Mouse (Mus musculus): ENCODE measurements around the gene Cdc25b. TPM values are rescaled to one million over a fixed set of nuclear protein-coding genes. Genes with fewer than 3 reads are reported as not detected.
A peak's percentile ranks its signal among the peaks of the same experiment; 100 is the strongest.
"Not testable (repeated sequence)": the region's sequence is repeated elsewhere in the genome, so short reads cannot be mapped to it uniquely, and the experiment has no call there.

Cdc25b gene
- total RNA-seq, 2 experiments from 2014 or later, result 19.0 to 21.6 TPM

DNA sequence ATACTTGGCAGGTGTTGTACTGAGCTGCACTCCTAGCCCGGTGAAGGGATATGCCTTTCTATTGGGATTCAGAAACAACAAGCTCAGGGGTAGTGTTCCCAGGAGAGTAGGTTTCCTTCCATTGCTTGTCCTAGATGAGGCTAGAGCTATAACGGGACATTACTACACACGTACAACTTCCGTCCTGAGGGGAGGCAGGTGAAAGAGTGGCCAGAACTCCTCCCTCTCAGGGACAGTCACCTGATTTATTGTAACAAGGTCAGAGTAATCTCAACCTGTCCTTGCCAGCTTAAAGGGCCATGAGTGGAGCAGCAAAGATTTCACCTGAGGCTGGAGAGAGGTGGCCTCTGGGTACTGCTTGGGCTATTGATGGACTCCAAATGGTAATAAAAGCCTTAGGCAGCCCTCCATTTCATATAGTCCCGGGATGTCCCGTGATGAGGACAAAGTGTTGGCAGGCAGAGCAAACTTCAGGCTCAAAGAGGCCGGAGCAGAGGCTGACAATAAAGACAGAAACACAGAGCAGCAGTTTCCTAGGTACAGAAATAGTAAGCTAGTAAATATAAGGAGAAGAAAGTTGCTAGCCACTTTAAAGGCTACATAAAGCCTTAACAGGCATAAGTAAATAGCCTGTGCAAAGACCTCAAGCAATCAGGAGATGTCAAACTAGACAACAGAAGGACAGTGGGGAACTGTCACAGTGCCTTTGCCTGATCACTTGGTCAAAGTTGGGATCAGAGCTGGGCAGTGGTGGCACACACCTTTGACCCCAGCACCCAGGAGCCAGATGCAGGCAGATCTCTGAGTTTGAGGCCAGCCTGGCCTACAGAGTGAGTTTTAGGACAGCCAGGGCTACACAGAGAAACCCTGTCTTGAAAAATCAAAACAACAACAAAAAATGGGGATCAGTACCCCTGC is 29.5 kb downstream of the Cdc25b start:
- no peak for ATAC-seq (replicated peaks; ENCODE audit: low FRiP score, low TSS enrichment, poor library complexity, severe bottlenecking)

GRCm38 (mm10) chr2:131220030-131220429 is 33.3 kb downstream of the Cdc25b start:
- no peak for ATAC-seq (replicated peaks; ENCODE audit: low FRiP score, low TSS enrichment, poor library complexity, severe bottlenecking)

DNA sequence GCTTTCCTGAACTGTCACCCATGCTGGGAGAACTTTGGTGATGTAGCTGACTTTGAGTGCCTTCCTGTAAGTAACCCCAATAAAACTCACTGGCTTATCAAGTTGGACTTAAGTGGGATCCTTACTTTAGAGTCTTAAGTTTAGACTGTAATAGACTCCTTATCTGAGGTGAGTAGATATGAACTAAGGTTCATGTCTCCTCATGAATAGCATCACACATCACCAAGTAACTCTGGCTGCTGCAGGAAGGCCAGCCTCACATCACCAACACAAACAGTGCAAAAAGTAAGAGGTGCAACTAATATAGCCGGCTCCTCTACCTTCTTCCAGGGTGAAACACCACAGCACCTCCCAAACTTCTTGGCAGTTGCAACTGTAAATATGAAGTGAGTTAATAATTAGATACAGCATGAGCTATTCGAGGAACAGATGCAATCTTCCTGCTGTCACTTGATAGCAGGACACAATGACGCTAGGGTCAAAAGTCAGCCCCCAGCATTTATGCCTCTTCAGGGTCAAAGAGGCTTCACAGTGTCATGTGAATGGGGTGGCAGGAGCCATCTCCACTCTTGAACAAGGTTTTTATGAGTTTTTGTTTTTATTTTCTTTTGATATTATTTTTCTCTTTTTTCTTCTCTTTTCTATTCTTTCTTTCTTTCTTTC is 35.2 kb downstream of the Cdc25b start:
- no peak for ATAC-seq (replicated peaks; ENCODE audit: low FRiP score, low TSS enrichment, poor library complexity, severe bottlenecking)

GRCm38 (mm10) chr2:131222562-131222961 is 35.8 kb downstream of the Cdc25b start:
- peak; percentile 46 for ATAC-seq (replicated peaks; ENCODE audit: low FRiP score, low TSS enrichment, poor library complexity, severe bottlenecking)

DNA sequence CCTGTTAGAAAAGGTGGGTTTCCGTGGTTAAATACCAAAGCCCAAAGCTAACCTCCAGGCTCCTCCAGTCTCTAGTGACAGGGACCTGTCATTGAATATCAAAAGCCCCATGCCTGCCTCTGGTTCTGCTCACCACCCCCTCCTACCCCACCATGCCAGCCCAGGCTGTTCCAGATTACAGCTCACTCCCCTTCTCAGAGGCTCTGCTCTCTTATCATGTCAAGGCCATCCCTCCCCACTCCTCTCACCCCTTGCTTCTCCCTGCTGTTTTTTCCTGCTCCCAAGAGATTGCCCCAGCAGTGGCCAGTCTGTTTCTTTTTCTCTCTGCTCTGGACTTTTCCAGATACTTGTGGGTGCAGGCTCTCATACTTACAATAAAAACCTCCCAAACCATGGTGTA is 36.8 kb downstream of the Cdc25b start:
- ATAC-seq (replicated peaks; ENCODE audit: low FRiP score, low TSS enrichment, poor library complexity, severe bottlenecking), result peak; percentile 98

- ATAC-seq (replicated peaks; ENCODE audit: low FRiP score, low TSS enrichment, poor library complexity, severe bottlenecking), result no peak
Measured at GRCm38 (mm10) chr2:131225178-131225577, 38.4 kb downstream of the Cdc25b start.

DNA sequence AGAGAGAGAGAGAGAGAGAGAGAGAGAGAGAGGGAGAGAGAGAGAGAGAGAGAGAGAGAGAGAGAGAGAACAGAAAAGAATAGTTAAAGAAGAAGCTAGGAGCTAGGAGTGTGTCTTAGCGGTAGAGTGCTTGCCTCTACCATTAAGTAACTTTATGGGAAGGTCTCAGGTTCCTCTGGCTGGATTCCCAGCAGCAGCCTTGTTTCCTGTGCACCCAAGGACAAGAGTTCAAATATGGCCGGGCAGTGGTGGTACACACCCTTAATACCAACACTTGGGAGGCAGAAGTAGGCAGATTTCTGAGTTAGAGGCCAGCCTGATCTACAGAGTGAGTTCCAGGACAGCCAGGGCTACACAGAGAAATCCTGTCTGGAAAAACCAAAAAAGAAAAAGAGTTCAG is 39.9 kb downstream of the Cdc25b start:
- not testable (repeated sequence) for ATAC-seq (replicated peaks; ENCODE audit: low FRiP score, low TSS enrichment, poor library complexity, severe bottlenecking)

GRCm38 (mm10) chr2:131227243-131227642 is 40.5 kb downstream of the Cdc25b start:
- ATAC-seq (replicated peaks; ENCODE audit: low FRiP score, low TSS enrichment, poor library complexity, severe bottlenecking), result no peak

GRCm38 (mm10) chr2:131232558-131232957 is 45.8 kb downstream of the Cdc25b start:
- ATAC-seq (replicated peaks; ENCODE audit: low FRiP score, low TSS enrichment, poor library complexity, severe bottlenecking), result peak; percentile 44

DNA sequence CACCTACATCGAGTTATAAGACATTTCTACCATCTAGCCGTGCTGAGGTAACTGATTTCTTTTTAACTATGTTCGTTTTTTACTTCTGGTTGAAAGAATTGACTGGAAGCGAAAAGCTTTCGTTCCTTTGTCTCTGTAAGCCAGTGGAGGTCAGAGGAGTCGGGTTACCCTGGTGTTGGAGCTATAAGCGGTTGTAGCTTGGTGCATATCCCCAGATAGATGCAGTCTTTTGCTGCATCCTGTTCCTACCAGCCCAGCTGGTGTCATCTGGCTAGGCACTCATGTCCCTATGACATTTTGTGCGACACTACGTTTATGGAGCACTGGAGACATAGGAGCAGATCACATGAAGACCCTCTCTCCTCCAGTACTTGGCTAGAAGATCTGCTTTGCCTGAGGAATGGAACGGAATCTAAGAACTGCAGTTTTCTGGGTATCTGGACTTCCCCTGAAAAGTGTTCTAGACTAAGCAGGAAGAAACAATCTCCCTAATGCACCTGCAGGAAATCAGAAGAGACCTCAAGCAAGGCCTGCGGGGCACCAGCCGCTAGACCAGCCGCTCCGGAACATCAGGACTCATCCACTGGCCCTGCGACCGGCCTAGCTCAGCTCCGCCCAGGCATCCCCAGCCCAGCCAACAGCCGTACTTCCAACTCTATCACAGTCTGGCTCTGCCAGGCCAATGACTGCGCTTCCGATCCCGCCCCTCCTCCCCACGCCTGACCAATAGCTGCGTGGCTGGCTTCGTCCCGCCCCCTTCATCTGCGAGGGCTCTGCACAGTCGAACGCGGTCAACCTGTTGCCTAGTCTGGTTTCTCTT is 46.8 kb downstream of the Cdc25b start, which contains the start of gene Mavs:
Gene Mavs, plus strand, starts transcription at position 757 of the 820 bp plus-strand sequence.
- ATAC-seq (replicated peaks; ENCODE audit: low FRiP score, low TSS enrichment, poor library complexity, severe bottlenecking), result peak; percentile 99

GRCm38 (mm10) chr2:131234127-131234650 is 47.4 kb downstream of the Cdc25b start:
- ATAC-seq (replicated peaks; ENCODE audit: low FRiP score, low TSS enrichment, poor library complexity, severe bottlenecking), result peak; percentile 52

- peak; percentile 25 for ATAC-seq (replicated peaks; ENCODE audit: low FRiP score, low TSS enrichment, poor library complexity, severe bottlenecking)
Measured at GRCm38 (mm10) chr2:131234970-131235635, 48.4 kb downstream of the Cdc25b start.

- no peak for ATAC-seq (replicated peaks; ENCODE audit: low FRiP score, low TSS enrichment, poor library complexity, severe bottlenecking)
Measured at GRCm38 (mm10) chr2:131242180-131242579, 55.4 kb downstream of the Cdc25b start.

DNA sequence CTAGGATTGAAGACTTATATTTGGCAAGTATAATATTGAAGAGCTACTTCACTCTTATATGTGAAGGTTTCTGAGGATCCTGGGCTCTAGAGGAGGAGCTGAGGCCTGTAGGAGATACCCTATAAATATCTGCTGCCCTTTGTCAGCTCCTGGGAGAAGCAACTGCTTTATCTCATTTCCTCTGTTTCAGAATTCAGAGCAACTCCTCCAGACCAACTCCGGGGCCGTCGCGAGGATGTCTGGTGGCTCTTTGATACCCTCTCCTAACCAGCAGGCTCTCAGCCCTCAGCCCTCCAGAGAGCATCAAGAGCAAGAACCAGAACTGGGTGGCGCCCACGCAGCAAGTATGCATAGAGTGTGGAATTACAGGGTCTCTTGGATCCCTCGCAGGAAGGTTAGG is 56.2 kb downstream of the Cdc25b start:
- ATAC-seq (replicated peaks; ENCODE audit: low FRiP score, low TSS enrichment, poor library complexity, severe bottlenecking), result peak; percentile 80

Other genes starting within 250 kb of the Cdc25b start
- not detected in 2 replicates for gene Gfra4, start 143.9 kb upstream of the Cdc25b start, total RNA-seq (2014; fragmentation: Nextera tagmentation)
- gene Gfra4, start 143.9 kb upstream of the Cdc25b start, total RNA-seq (2017), result not detected in 2 replicates
- gene Adam33, start 123.1 kb upstream of the Cdc25b start, total RNA-seq (2014; fragmentation: Nextera tagmentation), result 0.76 TPM in 1 of 2 replicates, not detected in the other
- not detected in 2 replicates for gene Adam33, start 123.1 kb upstream of the Cdc25b start, total RNA-seq (2017)
- gene Siglec1, start 100.2 kb upstream of the Cdc25b start, total RNA-seq (2014; fragmentation: Nextera tagmentation), result 0.22 and 0.48 TPM in 2 replicates
- gene Siglec1, start 100.2 kb upstream of the Cdc25b start, total RNA-seq (2017), result not detected in 2 replicates
- gene Hspa12b, start 59.7 kb upstream of the Cdc25b start, total RNA-seq (2014; fragmentation: Nextera tagmentation), result 0.44 and 3.9 TPM in 2 replicates
- 1.3 TPM in 1 of 2 replicates, not detected in the other for gene Hspa12b, start 59.7 kb upstream of the Cdc25b start, total RNA-seq (2017)
- not detected in 2 replicates for gene Gm11037, start 53.5 kb upstream of the Cdc25b start, total RNA-seq (2014; fragmentation: Nextera tagmentation)
- gene Gm11037, start 53.5 kb upstream of the Cdc25b start, total RNA-seq (2017), result not detected in 2 replicates
- 92.8 and 94.2 TPM in 2 replicates for gene 1700037H04Rik, start 26.9 kb upstream of the Cdc25b start, total RNA-seq (2014; fragmentation: Nextera tagmentation)
- 29.0 and 55.6 TPM in 2 replicates for gene 1700037H04Rik, start 26.9 kb upstream of the Cdc25b start, total RNA-seq (2017)
- 8.0 and 8.8 TPM in 2 replicates for gene Cenpb, start 6.9 kb upstream of the Cdc25b start, total RNA-seq (2014; fragmentation: Nextera tagmentation)
- gene Cenpb, start 6.9 kb upstream of the Cdc25b start, total RNA-seq (2017), result 6.8 and 10.8 TPM in 2 replicates
- gene Spef1, start 333 bp downstream of the Cdc25b start, total RNA-seq (2014; fragmentation: Nextera tagmentation), result 3.7 and 4.1 TPM in 2 replicates
- 1.3 and 2.5 TPM in 2 replicates for gene Spef1, start 333 bp downstream of the Cdc25b start, total RNA-seq (2017)
- 5.9 and 14.7 TPM in 2 replicates for gene Ap5s1, start 20.1 kb downstream of the Cdc25b start, total RNA-seq (2014; fragmentation: Nextera tagmentation)
- gene Ap5s1, start 20.1 kb downstream of the Cdc25b start, total RNA-seq (2017), result 1.9 and 3.3 TPM in 2 replicates
- gene Mavs, start 47.1 kb downstream of the Cdc25b start, total RNA-seq (2014; fragmentation: Nextera tagmentation), result 28.8 and 28.9 TPM in 2 replicates
- gene Mavs, start 47.1 kb downstream of the Cdc25b start, total RNA-seq (2017), result 16.9 and 24.8 TPM in 2 replicates
- gene Pank2, start 75.5 kb downstream of the Cdc25b start, total RNA-seq (2014; fragmentation: Nextera tagmentation), result 47.4 and 52.7 TPM in 2 replicates
- gene Pank2, start 75.5 kb downstream of the Cdc25b start, total RNA-seq (2017), result 56.3 and 94.8 TPM in 2 replicates
- gene Rnf24, start 165.9 kb downstream of the Cdc25b start, total RNA-seq (2014; fragmentation: Nextera tagmentation), result 1.7 and 2.8 TPM in 2 replicates
- gene Rnf24, start 165.9 kb downstream of the Cdc25b start, total RNA-seq (2017), result 0.61 and 0.84 TPM in 2 replicates